Mouse (Mus musculus): Measurements from ENCODE around the gene Olfr190.
"Not testable (repeated sequence)": the region's sequence is repeated elsewhere in the genome, so short reads cannot be mapped to it uniquely, and the experiment has no call there.

The Olfr190 gene

DNA sequence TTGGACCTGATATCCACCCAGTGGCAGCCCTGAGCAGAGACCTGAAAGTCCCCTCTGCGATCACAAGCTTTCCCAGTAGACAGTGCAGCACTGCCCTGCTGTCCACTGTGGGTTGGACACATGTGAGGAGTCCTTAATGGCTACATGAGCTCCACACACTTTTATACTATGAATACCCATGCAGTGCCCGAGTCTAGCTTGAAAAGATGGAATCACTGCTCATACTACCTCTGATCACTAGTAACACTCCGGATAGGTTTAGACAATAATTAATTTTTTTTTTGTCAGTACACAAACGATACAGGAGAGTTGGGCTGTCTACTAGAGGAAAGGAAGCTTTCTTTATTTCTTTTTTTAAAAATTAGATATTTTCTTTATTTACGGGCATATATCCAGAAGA is at the start of gene Olfr190:
Gene Olfr190, minus strand, starts transcription at position 101 of the 400 bp plus-strand sequence.
- no peak for DNase-seq (ENCODE audit: low spot score)

DNA sequence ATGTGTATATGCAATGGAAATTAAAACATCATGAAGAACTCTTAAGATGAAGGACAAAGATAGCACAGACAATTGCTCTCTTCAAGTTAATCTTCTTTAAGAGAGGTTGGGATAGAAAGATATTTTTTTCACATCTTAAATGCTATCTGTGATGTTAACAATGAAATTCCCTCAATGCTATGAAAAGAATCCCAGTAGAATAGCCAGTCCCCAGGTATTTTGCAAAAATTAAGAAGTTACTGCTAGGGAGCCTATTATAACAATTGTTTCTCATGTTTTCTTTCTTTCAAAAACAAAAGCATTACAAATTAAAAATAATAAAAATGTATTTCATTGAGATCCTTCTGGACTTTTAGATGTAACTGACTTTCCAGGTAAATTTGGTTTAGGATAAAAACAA is 43.2 kb upstream of the Olfr190 start, which contains the start of gene Olfr194:
Gene Olfr194, minus strand, starts transcription at position 101 of the 400 bp plus-strand sequence.
- no peak for DNase-seq (ENCODE audit: low spot score)

DNA sequence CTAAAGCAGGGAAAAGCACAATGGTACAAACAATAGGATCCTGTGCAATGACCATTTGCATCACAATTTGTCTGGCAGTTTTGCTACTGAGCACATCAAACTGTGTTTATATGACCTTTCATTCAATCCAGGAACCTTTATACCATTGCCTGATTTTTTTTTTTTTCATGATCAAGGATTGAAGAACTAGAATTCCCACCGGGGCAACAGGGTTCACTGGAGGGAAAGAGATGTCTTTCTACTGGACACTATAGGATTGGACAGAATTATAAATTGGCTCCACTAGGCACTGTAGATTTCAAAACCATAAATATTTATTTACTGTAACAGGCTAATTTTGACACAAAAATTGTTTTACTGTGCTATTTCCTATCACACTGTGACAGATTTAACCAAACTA is 34.0 kb upstream of the Olfr190 start, which contains the start of gene Olfr193:
Gene Olfr193, minus strand, starts transcription at position 101 of the 400 bp plus-strand sequence.
- DNase-seq (ENCODE audit: low spot score), result no peak

DNA sequence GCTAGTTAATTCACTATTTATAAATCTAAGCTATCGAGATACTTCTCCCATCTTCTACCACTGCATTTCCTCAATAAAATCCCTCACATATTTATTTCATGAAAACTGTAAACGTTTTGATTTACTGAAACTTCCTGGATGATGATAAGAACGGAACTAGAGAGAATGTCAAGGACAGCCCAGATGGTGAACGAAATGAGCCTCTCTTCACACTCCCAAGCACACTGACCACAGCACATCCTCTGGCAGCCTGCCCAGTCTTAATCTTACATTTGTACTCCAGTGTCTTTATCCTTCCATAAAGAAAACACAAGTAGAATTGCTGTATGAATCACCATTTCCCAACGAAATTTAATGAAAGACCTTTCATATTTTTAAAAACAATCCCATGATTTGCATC is 30.7 kb upstream of the Olfr190 start:
- DNase-seq (ENCODE audit: low spot score), result not testable (repeated sequence)

DNA sequence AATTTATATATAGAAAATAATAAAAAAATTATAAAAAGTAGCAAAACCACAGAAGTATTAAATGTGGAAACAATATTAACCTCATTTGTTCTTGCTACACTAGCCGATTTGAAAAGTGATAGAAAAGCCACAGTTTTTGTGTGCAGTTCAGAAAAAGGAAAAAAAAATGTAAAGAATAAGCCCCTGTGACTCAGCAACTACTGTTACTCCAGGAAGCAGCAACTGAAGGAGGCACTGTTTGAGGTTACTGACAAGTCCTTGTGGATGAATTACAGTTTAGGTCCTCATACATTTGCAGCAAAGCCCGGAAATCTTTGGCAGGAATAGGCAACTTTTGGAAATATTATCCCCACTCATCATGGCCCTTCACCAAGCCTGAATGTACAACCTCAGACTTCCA is 27.5 kb upstream of the Olfr190 start:
- no peak for DNase-seq (ENCODE audit: low spot score)

DNA sequence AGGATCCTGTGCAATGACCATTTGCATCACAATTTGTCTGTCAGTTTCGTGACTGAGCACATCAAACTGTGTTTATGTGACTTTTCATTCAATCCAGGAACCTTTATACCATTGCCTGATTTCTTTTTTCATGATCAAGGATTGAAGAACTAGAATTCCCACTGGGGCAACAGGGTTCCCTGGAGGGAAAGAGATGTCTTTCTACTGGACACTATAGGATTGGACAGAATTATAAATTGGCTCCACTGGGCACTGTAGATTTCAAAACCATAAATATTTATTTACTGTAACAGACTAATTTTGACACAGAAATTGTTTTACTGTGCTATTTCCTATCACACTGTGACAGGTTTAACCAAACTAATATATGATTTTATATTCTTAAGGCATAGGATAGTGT is 11.9 kb upstream of the Olfr190 start, which contains the start of gene Olfr191:
Gene Olfr191, minus strand, starts transcription at position 101 of the 400 bp plus-strand sequence.
- not testable (repeated sequence) for DNase-seq (ENCODE audit: low spot score)

DNA sequence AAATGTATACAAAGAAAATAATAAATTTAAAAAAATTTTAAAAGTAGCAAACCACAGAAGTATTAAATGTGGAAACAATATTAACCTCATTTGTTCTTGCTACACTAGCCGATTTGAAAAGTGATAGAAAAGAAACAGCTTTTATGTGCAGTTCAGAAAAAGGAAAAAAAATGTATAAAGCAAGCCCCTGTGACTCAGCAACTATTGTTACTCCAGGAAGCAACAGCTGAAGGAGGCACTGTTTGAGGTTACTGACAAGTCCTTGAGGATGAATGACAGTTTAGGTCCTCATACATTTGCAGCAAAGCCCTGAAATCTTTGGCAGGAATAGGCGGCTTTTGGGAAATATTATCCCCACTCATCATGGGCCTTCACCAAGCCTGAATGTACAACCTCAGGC is 3.3 kb upstream of the Olfr190 start:
- not testable (repeated sequence) for DNase-seq (ENCODE audit: low spot score)

DNA sequence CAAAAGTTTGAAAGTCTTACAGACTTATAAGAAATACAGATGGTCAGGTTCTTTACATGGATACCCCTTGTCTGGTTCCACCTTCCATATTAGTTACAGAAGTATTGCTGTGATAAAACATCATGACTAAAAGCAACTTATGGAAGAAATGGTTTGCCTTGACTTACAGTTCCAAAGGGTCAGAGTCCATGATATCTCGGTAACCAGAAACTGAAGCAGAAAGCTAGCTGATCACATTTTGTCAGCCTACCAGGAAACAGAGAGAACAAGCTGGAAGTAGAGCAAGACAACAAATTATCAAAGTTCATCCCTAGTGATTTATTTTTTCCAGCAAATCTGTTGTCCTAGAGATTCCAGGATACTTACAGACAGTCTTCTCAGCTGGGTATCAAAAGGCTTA is 4.3 kb downstream of the Olfr190 start:
- no peak for DNase-seq (ENCODE audit: low spot score)

DNA sequence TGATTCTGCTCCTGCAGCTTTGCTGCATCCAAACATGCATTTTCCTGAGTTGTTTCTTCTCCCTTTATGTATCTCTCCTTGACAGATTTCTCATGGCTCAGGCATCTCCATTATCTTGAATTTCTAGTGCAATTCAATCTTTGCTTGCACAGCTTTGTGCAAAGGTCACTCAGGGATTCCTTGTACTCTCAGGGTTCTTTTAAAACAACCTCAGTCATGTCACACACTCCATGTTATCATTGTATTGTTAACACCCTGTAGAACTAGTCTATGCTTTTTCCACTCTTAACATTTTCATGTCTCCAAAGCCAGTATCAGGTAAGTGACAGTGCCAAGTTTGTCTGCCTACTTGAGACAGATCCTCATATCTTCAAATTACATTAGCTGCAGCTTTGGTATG is 6.0 kb downstream of the Olfr190 start:
- DNase-seq (ENCODE audit: low spot score), result no peak

DNA sequence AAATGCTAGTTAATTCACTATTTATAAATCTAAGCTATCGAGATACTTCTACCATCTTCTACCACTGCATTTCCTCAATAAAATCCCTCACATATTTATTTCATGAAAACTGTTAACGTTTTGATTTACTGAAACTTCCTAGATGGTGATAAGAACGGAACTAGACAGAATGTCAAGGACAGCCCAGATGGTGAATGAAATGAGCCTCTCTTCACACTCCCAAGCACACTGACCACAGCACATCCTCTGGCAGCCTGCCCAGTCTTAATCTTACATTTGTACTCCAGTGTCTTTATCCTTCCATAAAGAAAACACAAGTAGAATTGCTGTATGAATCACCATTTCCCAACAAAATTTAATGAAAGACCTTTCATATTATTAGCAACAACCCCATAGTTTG is 15.4 kb downstream of the Olfr190 start:
- not testable (repeated sequence) for DNase-seq (ENCODE audit: low spot score)

DNA sequence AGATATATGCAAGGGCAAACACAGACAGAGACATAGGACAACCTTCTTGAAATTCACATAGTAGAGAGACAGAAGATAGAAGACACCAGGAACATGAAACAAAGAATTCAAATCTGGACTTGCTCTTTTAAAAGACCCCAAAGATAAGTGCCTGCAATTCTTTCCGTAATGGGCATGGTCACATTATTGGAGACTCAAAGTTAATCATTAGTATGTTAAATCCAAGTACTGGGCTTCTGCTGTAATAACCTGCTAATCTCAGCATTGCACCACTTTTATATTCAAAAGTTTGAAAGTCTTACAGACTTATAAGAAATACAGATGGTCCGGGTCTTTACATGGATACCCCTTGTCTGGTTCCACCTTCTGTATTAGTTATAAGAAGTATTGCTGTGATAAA is 28.5 kb downstream of the Olfr190 start:
- DNase-seq (ENCODE audit: low spot score), result not testable (repeated sequence)

DNA sequence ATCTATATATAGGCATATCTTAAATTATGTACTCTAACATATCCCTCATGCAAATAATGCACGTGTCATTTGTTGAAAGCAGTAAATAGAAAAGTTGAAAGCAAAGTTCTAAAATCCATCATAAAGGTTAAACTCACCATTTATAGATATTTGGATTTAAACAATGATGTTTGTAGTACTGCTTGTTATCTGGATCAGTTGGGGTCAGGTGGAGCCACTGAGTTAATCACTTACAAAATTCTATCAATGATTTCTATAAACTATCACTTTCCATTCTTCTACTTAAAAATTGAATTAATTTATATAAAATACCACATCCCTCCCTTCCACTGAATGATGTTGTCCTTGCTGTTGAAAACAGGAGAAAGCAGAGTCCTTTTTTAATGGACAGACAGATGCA is 28.9 kb downstream of the Olfr190 start:
- no peak for DNase-seq (ENCODE audit: low spot score)

DNA sequence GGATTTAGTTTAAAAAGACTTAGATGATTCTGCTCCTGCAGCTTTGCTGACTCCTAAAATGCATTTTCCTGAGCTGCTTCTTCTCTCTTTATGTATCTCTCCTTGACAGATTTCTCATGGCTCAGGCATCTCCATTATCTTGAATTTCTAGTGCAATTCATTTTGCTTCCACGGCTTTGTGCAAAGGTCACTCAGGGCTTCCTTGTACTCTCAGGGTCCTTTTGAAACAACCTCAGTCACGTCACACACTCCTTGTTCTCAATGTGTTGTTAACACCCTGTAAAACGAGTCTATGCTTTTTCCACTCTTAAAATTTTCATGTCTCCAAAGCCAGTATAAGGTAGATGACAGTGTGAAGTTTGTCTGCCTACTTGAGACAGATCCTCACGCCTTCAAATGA is 30.2 kb downstream of the Olfr190 start:
- no peak for DNase-seq (ENCODE audit: low spot score)

DNA sequence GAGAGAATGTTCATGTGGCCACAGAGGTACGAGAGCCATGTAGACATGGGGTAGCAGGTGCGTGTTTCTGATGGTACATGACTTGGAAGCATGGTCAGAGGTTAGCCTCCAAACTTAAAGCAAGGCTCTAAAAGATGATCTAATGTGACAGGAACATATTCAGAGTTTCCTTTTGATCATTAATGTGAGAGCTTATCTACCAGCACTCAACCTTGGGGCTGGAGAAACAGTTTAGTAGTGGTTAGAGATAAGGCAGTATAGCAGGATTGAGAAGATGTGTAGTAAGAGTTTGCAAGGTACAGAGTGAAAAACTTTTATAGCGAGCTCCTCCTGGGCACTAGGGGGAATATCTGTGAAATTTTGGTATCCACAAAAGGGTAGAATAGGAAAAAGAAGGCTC is 32.0 kb downstream of the Olfr190 start:
- DNase-seq (ENCODE audit: low spot score), result no peak

DNA sequence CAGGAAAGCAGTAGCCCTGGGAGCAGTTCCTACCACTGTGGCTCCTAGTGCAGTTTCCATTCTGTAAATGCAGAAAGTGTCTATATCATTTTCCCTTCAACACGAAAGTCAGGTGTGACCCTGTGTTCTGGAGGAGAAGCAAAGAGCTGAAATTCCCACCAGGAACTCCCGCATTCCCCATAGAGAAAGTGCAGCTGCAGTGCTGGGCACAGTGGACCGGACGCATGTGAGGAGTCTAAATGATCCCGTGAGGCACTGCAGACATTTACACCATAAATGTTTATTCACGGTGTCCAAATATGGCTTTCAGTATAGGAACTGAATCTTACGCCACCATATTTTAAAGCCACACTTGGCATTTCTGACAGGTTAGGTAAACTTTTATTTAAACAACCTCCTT is 38.1 kb downstream of the Olfr190 start, which contains the start of gene Olfr187:
Gene Olfr187, minus strand, starts transcription at position 58 of the 400 bp plus-strand sequence.
- DNase-seq (ENCODE audit: low spot score), result no peak

DNA sequence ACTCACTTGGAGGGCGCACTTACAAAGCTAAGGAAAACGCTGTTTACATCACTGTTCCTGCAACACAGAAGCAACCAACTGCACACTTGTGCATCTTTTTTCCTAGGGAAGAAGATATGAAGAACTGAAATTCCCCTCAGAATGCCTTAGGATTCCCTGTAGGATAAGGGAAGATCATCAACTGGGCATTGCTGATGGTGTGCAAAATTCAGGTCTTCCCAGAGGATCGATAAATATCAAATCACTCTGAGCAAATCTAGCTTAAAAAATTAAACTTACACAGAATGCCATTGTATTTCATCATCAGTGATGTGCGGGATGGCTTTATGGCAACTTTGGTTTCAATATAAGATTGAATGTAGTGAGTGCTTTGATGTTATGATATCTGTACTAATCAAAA is 47.6 kb downstream of the Olfr190 start, which contains the start of gene Olfr186:
Gene Olfr186, minus strand, starts transcription at position 101 of the 400 bp plus-strand sequence.
- DNase-seq (ENCODE audit: low spot score), result no peak

All from ovary, postnatal 36 days (tissue).